8 mouse cellular contexts compared by ENCODE assay signal in genomic region chr10:128368402-128369217, GRCm38 (mm10). TPM values are rescaled to one million over a fixed set of nuclear protein-coding genes. Genes with fewer than 3 reads are reported as not detected.
DNase-seq lines count a peak whose midpoint lies in the region; ATAC-seq and TF ChIP-seq lines count a peak whose summit lies in the region.

Coq10a (minus strand) TSS chr10:128368997.

- WGBS in embryonic facial prominence, embryonic 14.5 days, result 0% methylated on average over 52 of the region's 87 CpGs
- WGBS in heart, adult 2 months, result under 1% methylated on average over 87 of the region's 87 CpGs
- under 1% methylated on average over 80 of the region's 87 CpGs for WGBS in limb, embryonic 13.5 days
- under 1% methylated on average over 87 of the region's 87 CpGs for WGBS in midbrain, embryonic 16.5 days

- ATAC-seq in embryonic facial prominence, embryonic 14.5 days (ENCODE audit: low read depth), result peak; percentile 95
- ATAC-seq in limb, embryonic 13.5 days (ENCODE audit: low FRiP score, low read depth), result peak; percentile 92
- peak; percentile 95 for ATAC-seq in midbrain, embryonic 16.5 days

- no peaks in the 10 kb centered on the region for H3K79me2 ChIP-seq in heart, adult 2 months (replicated peaks; ENCODE audit: control insufficient read depth, insufficient read depth, low read length)

- H3K27me3 ChIP-seq in embryonic facial prominence, embryonic 14.5 days (replicated peaks; ENCODE audit: control insufficient read depth, insufficient read depth, low read length), result no peaks in the 10 kb centered on the region
- H3K27me3 ChIP-seq in heart, adult 2 months (ENCODE audit: control insufficient read depth, insufficient read depth, low read length), result no peaks in the 10 kb centered on the region
- no peaks in the 10 kb centered on the region for H3K27me3 ChIP-seq in limb, embryonic 13.5 days
- no peaks in the 10 kb centered on the region for H3K27me3 ChIP-seq in midbrain, embryonic 16.5 days (ENCODE audit: control insufficient read depth, insufficient read depth, low read depth, low read length)

- H3K4me1 ChIP-seq in embryonic facial prominence, embryonic 14.5 days (ENCODE audit: control insufficient read depth, insufficient read depth, low read length), result peaks cover 4% of the 10 kb centered on the region; the same call in 1 of the 2 replicates
- peaks cover 9% of the 10 kb centered on the region for H3K4me1 ChIP-seq in heart, adult 2 months (ENCODE audit: control insufficient read depth, insufficient read depth, low read length)
- peaks cover 14% of the 10 kb centered on the region for H3K4me1 ChIP-seq in limb, embryonic 13.5 days
- H3K4me1 ChIP-seq in midbrain, embryonic 16.5 days (ENCODE audit: control insufficient read depth, insufficient read depth, low read length), result peaks cover 10% of the 10 kb centered on the region

- TF ChIP-seq POLR2A in heart, adult 2 months (IDR thresholded peaks at IDR 0.05; ENCODE audit: insufficient read depth, low read depth, low read length), result peak; percentile 96

- TF ChIP-seq EP300 in heart, adult 2 months (IDR thresholded peaks at IDR 0.05; ENCODE audit: insufficient read depth, low read depth, low read length), result peak; percentile 82

- H3K4me2 ChIP-seq in embryonic facial prominence, embryonic 14.5 days (ENCODE audit: low read depth, low read length), result peak within 1 kb of the TSS; percentile 96
- H3K4me2 ChIP-seq in limb, embryonic 13.5 days (replicated peaks), result peak within 1 kb of the TSS; percentile 94
- peak within 1 kb of the TSS; percentile 85 for H3K4me2 ChIP-seq in midbrain, embryonic 16.5 days (ENCODE audit: low read length)

- intact Hi-C loops in heart, adult 2 months (cut with DNase I), result no loop called here

- H3K4me3 ChIP-seq in embryonic facial prominence, embryonic 14.5 days (ENCODE audit: low read depth, low read length), result peak within 1 kb of the TSS; percentile 69
- peak within 1 kb of the TSS; percentile 74 for H3K4me3 ChIP-seq in heart, adult 2 months
- H3K4me3 ChIP-seq in limb, embryonic 13.5 days, result peak within 1 kb of the TSS; percentile 71
- peak within 1 kb of the TSS; percentile 74 for H3K4me3 ChIP-seq in midbrain, embryonic 16.5 days (ENCODE audit: low read depth, low read length)

- H3K9ac ChIP-seq in embryonic facial prominence, embryonic 14.5 days (ENCODE audit: low read depth, low read length), result peak within 1 kb of the TSS; percentile 68
- peak within 1 kb of the TSS; percentile 80 for H3K9ac ChIP-seq in heart, adult 2 months (ENCODE audit: low read depth, low read length)
- H3K9ac ChIP-seq in limb, embryonic 13.5 days, result peak within 1 kb of the TSS; percentile 82
- peak within 1 kb of the TSS; percentile 78 for H3K9ac ChIP-seq in midbrain, embryonic 16.5 days (ENCODE audit: low read depth, low read length)

- peaks cover 11% of the 10 kb centered on the region for H3K36me3 ChIP-seq in embryonic facial prominence, embryonic 14.5 days (ENCODE audit: control insufficient read depth, insufficient read depth, low read length)
- peaks cover 10% of the 10 kb centered on the region for H3K36me3 ChIP-seq in heart, adult 2 months (ENCODE audit: control insufficient read depth, insufficient read depth, low read length)
- H3K36me3 ChIP-seq in limb, embryonic 13.5 days, result peaks cover 21% of the 10 kb centered on the region
- H3K36me3 ChIP-seq in midbrain, embryonic 16.5 days (ENCODE audit: control insufficient read depth, insufficient read depth, low read length), result peaks cover 10% of the 10 kb centered on the region

- peak within 1 kb of the TSS; percentile 91 for H3K27ac ChIP-seq in embryonic facial prominence, embryonic 14.5 days (replicated peaks; ENCODE audit: low read depth, low read length)
- H3K27ac ChIP-seq in heart, adult 2 months, result peak within 1 kb of the TSS; percentile 98
- H3K27ac ChIP-seq in limb, embryonic 13.5 days, result peak within 1 kb of the TSS; percentile 95
- peak within 1 kb of the TSS; percentile 97 for H3K27ac ChIP-seq in midbrain, embryonic 16.5 days (ENCODE audit: low read length)

- peak; percentile 90 for DNase-seq in 3T3-L1 (ENCODE audit: low read depth, low spot score)
- peak; percentile 74 to 79 for DNase-seq in adrenal gland, postnatal 4 days (ENCODE audit: low spot score in 2 of 2)
- peak; percentile 96 for DNase-seq in embryonic facial prominence, embryonic 14.5 days (ENCODE audit: low spot score)
- DNase-seq in heart, adult 2 months, result peak; percentile 93 to 97
- peak; percentile 89 to 92 for DNase-seq in kidney, adult 8-10 months
- peak; percentile 86 to 89 for DNase-seq in spleen, postnatal 10 days (ENCODE audit: low spot score in 2 of 2)

- no peak for TF ChIP-seq CTCF in heart, adult 2 months (IDR thresholded peaks at IDR 0.05)

- no peaks in the 10 kb centered on the region for H3K9me3 ChIP-seq in embryonic facial prominence, embryonic 14.5 days (ENCODE audit: control insufficient read depth, low read length)
- no peaks in the 10 kb centered on the region for H3K9me3 ChIP-seq in limb, embryonic 13.5 days
- no peaks in the 10 kb centered on the region for H3K9me3 ChIP-seq in midbrain, embryonic 16.5 days (replicated peaks; ENCODE audit: control insufficient read depth, low read length, poor library complexity, severe bottlenecking)

RNA-seq across cellular contexts. Expression of gene Coq10a, which starts in this region (rescaled TPM):
- 10 to 100 TPM; 48.3 to 62.1 TPM for total RNA-seq in adrenal gland, postnatal 4 days (2021)
- 15.6 and 16.8 TPM in 2 replicates for polyA plus RNA-seq in embryonic facial prominence, embryonic 14.5 days (2014; fragmentation: Nextera tagmentation; extraction: Ambion mirVana)
- 100 to 1,000 TPM; 332 to 391 TPM for total RNA-seq in heart, adult 2 months (2021)
- polyA plus RNA-seq in heart, adult 2 months (2012; rRNA removed), result 356 and 500 TPM in 2 replicates
- 14.8 and 15.3 TPM in 2 replicates for polyA plus RNA-seq in limb, embryonic 13.5 days (2015; fragmentation: Nextera tagmentation; extraction: Ambion mirVana)
- 36.8 and 40.3 TPM in 2 replicates for polyA plus RNA-seq in midbrain, embryonic 16.5 days (2015; fragmentation: Nextera tagmentation; extraction: Ambion mirVana)

Comparison
In these comparisons a context has a peak if more than half of its experiments do, and no peak if none do; other contexts are left out.
1. Peak in every context shown above with its lines: DNase-seq, ATAC-seq, H3K4me3 ChIP-seq and H3K27ac ChIP-seq.
2. RNA of gene Coq10a (total RNA-seq): 332 to 391 TPM in heart, adult 2 months; 48.3 to 62.1 TPM in adrenal gland, postnatal 4 days; every median in the first group is over 4 times any median in the second.